In the genomic region with DNA sequence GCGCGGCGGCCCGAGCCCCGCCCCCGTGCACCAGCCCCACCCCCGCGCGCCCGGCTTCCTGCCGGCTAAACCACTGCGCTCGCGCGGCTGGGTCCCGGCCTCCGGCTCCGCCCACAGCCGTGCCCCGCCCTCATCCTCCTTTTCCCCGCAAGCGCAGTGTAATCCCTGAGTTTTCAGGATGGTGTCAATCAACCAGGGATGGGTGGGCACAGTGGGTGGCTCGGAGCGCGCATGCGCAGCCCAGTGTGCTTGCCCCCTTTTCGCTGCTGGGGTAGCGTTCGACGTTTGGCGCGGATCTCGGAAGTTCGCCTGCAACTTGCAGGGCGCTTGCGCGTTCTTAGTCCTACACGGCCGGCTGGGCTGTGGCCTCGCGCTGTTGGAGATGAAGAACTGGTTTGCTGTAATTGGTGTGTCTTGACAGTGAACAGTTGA, we compare ENCODE assay signal across 8 mouse cellular contexts. TPM values are rescaled to one million over a fixed set of nuclear protein-coding genes. Genes with fewer than 3 reads are reported as not detected.
DNase-seq lines count a peak whose midpoint lies in the region; ATAC-seq lines count a peak whose summit lies in the region.

Gene Uxs1, minus strand, starts transcription at position 38 of the 432 bp plus-strand sequence.

- intact Hi-C loops in gastrocnemius, postnatal 14 days (cut with DNase I; ENCODE audit: low total_unique reads) = no loop called here
- intact Hi-C loops in left cerebral cortex, postnatal 10 days (cut with DNase I) = loop anchor here (10.0 kb wide), 1 partner anchor 107 kb away; the partner anchor contains the start of gene Tpp2

- ATAC-seq in inflammation-experienced regulatory T-cells, adult 6 months = peak; percentile 82
- peak; percentile 94 for ATAC-seq in megakaryocyte-erythroid progenitor cell, adult 5-6 weeks (replicated peaks; ENCODE audit: low FRiP score, low TSS enrichment, poor library complexity, severe bottlenecking)

- peak; percentile 99 to 100 for DNase-seq in adrenal gland, adult (ENCODE audit: inconsistent age in 2 of 2, low spot score in 1 of 2)
- peak; percentile 98 for DNase-seq in embryo, embryonic 10.5 days (ENCODE audit: low spot score)
- DNase-seq in gastrocnemius, postnatal 14 days = peak; percentile 98
- DNase-seq in left cerebral cortex, postnatal 10 days (ENCODE audit: extremely low spot score in 1 of 2, low spot score in 2 of 2) = peak; percentile 98 to 99
- DNase-seq in right cerebral cortex, postnatal 25 days = peak; percentile 98
- peak; percentile 96 to 99 for DNase-seq in urinary bladder, postnatal 4 days (ENCODE audit: low spot score in 2 of 2)

RNA-seq across cellular contexts. Expression of gene Uxs1, which starts in this region (rescaled TPM):
- 10 to 100 TPM; 11.4 to 15.0 TPM for total RNA-seq in gastrocnemius, postnatal 14 days (2021)
- polyA plus RNA-seq in inflammation-experienced regulatory T-cells, adult 6 months (2017; shearing (Covaris generic)) = 10 to 100 TPM; 11.7 to 20.0 (median 15.8) TPM
- total RNA-seq in left cerebral cortex, postnatal 10 days (2021) = 10 to 100 TPM; 32.5 to 36.2 TPM
- 15.3 and 34.0 TPM in 2 replicates for total RNA-seq in megakaryocyte-erythroid progenitor cell, adult 5-6 weeks (2014; fragmentation: Nextera tagmentation)
- total RNA-seq in megakaryocyte-erythroid progenitor cell, adult 5-6 weeks (2017) = 20.8 and 40.2 TPM in 2 replicates

Comparison
In these comparisons a context has a peak if more than half of its experiments do, and no peak if none do; other contexts are left out.
1. Peak in every context shown above with its lines: DNase-seq and ATAC-seq.